Mouse (Mus musculus): ENCODE measurements at regions not wholly inside any gene's neighbourhood (a gene's known extent, or its start where the extent isn't known, plus 50 kb on each side); places are given as distances from the start of the nearest gene placed in this dataset.

DNA sequence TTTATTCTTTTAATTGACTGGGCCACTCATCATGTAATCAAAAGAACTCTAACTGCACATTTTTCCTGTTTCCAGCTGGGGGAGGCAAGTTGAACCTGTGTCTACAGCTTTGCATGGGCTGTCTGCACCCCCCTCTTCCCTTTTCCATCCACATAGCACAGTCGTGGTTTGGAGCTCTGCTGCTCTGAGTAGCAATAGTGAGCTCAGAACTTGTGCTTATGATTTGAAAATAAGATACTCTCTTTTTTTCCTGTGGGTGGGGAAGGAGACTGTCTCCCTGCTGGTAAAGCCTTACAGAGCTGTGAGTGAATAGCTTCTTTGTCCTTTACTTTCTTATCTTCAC lies 72.2 kb upstream of the Pfn2 start:
- no peak for TF ChIP-seq EP300 (IDR thresholded peaks at IDR 0.05; ENCODE audit: insufficient read depth, low read depth, low read length)
- no peak for TF ChIP-seq POLR2A (IDR thresholded peaks at IDR 0.05; ENCODE audit: insufficient read depth, low read depth, low read length)
